Mouse (Mus musculus) adrenal gland, adult 18-20 months (tissue): ENCODE data around the gene Nyap1. TPM values are rescaled to one million over a fixed set of nuclear protein-coding genes. Genes with fewer than 3 reads are reported as not detected.

Experiments
- DNase-seq, 2 experiments: peaks; one replicate each; pipeline ENCODE4 v3.0.0; 2021 to 2022; ENCODE audit warnings: low spot score in 2 of 2
- long read RNA-seq, 2 experiments: library from polyadenylated mRNA; stranded (forward); transcript quantifications; one replicate each; pipeline ENCODE4 v2.0.0; 2021
- total RNA-seq, 2 experiments: library from RNA; stranded (reverse); gene quantifications; 1 replicate in 1 of 2; 2 replicates in 1 of 2; pipeline ENCODE4 v1.2.3; 2021

The Nyap1 gene
- 1 to 10 TPM; 4.2 to 4.7 TPM for total RNA-seq
- long read RNA-seq, experiment 1, partial matches to known transcripts, result 2 of 4 reads
- long read RNA-seq, experiment 1, other reads (novel, unspliced or antisense), result 2 of 4 reads
- long read RNA-seq, experiment 2, partial matches to known transcripts, result 2 of 2 reads
- long read RNA-seq, experiment 2, other reads (novel, unspliced or antisense), result 0 of 2 reads

- DNase-seq, result peak; percentile 79 to 82
Observed at GRCm38 (mm10) chr5:137741023-137741931, at the start of gene Nyap1. TSS of gene Nyap1 (minus strand) at chr5:137741607.

- no peak for DNase-seq
Observed at GRCm38 (mm10) chr5:137788946-137789531, 47.6 kb upstream of the Nyap1 start.

- peak in 1 of 2 experiments; percentile 41 for DNase-seq
Observed at GRCm38 (mm10) chr5:137788171-137788570, 46.8 kb upstream of the Nyap1 start.

- peak; percentile 96 to 99 for DNase-seq
Observed at GRCm38 (mm10) chr5:137787151-137787928, 45.9 kb upstream of the Nyap1 start, which contains the start of the genes Mepce and Zcwpw1. TSS of gene Mepce (minus strand) at chr5:137787655. TSS of gene Zcwpw1 (plus strand) at chr5:137787798.

GRCm38 (mm10) chr5:137786109-137786942, 44.9 kb upstream of the Nyap1 start:
- peak; percentile 99 for DNase-seq

- peak in 1 of 2 experiments; percentile 64 for DNase-seq
Observed at GRCm38 (mm10) chr5:137785164-137786031, 44.0 kb upstream of the Nyap1 start.

- DNase-seq, result peak in 1 of 2 experiments; percentile 31
Observed at GRCm38 (mm10) chr5:137784546-137784945, 43.1 kb upstream of the Nyap1 start.

- DNase-seq, result no peak
Observed at GRCm38 (mm10) chr5:137783901-137784540, 42.6 kb upstream of the Nyap1 start.

GRCm38 (mm10) chr5:137782776-137783522, 41.5 kb upstream of the Nyap1 start:
- no peak for DNase-seq

- DNase-seq, result no peak
Observed at GRCm38 (mm10) chr5:137781661-137782060, 40.3 kb upstream of the Nyap1 start.

GRCm38 (mm10) chr5:137779053-137779933, 37.9 kb upstream of the Nyap1 start:
- DNase-seq, result peak in 1 of 2 experiments; percentile 63

GRCm38 (mm10) chr5:137778635-137779034, 37.2 kb upstream of the Nyap1 start, which contains the start of gene Ppp1r35:
TSS of gene Ppp1r35 (plus strand) at chr5:137778849.
- peak; percentile 93 to 96 for DNase-seq

- peak in 1 of 2 experiments; percentile 16 for DNase-seq
Observed at GRCm38 (mm10) chr5:137777267-137777845, 35.9 kb upstream of the Nyap1 start.

- peak in 1 of 2 experiments; percentile 36 for DNase-seq
Observed at GRCm38 (mm10) chr5:137776408-137776918, 35.1 kb upstream of the Nyap1 start.

GRCm38 (mm10) chr5:137775587-137776290, 34.3 kb upstream of the Nyap1 start:
- peak in 1 of 2 experiments; percentile 14 for DNase-seq
